Mouse (Mus musculus) neural tube, embryonic 13.5 days (tissue): ENCODE data around the gene Gls. TPM values are rescaled to one million over a fixed set of nuclear protein-coding genes. Genes with fewer than 3 reads are reported as not detected.

Source experiments
- ATAC-seq: fragments of 200-750 bp; cut with Nextera tagmentation; 2 replicates; pipeline ENCODE4 v1.8.0; 2017; ENCODE audit warnings: low read depth, mild to moderate bottlenecking, moderate TSS enrichment, moderate library complexity
- H3K27ac ChIP-seq: fragments of 300-500 bp; sonication (generic); replicated peaks from 2 replicates; pipeline ENCODE4 v1.5.1; 2015; ENCODE audit warnings: moderate library complexity, mild to moderate bottlenecking, inconsistent platforms
- H3K27me3 ChIP-seq: fragments of 300-500 bp; sonication (generic); 2 replicates; pipeline ENCODE4 v1.6.1; 2015; ENCODE audit warnings: mild to moderate bottlenecking, inconsistent platforms
- H3K36me3 ChIP-seq: fragments of 300-500 bp; sonication (generic); 2 replicates; pipeline ENCODE4 v1.6.1; 2015; ENCODE audit warnings: mild to moderate bottlenecking, inconsistent platforms
- H3K4me1 ChIP-seq: fragments of 300-500 bp; sonication (generic); replicated peaks from 2 replicates; pipeline ENCODE4 v1.6.1; 2015; ENCODE audit warnings: inconsistent platforms
- H3K4me2 ChIP-seq: fragments of 300-500 bp; sonication (generic); 2 replicates; pipeline ENCODE4 v1.6.1; 2015; ENCODE audit warnings: inconsistent platforms, mild to moderate bottlenecking, moderate library complexity
- H3K4me3 ChIP-seq: fragments of 300-500 bp; sonication (generic); 2 replicates; pipeline ENCODE4 v1.5.1; 2015; ENCODE audit warnings: mild to moderate bottlenecking, inconsistent platforms
- H3K9ac ChIP-seq: fragments of 300-500 bp; sonication (generic); 2 replicates; pipeline ENCODE4 v1.6.1; 2015; ENCODE audit warnings: moderate library complexity, mild to moderate bottlenecking, inconsistent platforms
- H3K9me3 ChIP-seq: fragments of 300-500 bp; sonication (generic); 2 replicates; pipeline ENCODE4 v1.6.1; 2016; ENCODE audit warnings: inconsistent platforms
- WGBS: fragments of 180-500 bp; shearing (Covaris S2); methylation state at CpG from one replicate; pipeline ENCODE4 v1.1.7; 2015; 5-methylcytosine and 5-hydroxymethylcytosine counted together
- polyA plus RNA-seq: library from polyadenylated mRNA; unstranded; fragments of >200 nt; fragmentation: Nextera tagmentation; extraction: Ambion mirVana; gene quantifications from 2 replicates; pipeline ENCODE4 v1.2.1, GENCODE M21; 2015

Gene Gls
- polyA plus RNA-seq, 1 experiment from 2014 or later, result 32.6 TPM

GRCm38 (mm10) chr1:52149934-52150346, 83.1 kb downstream of the Gls start:
- no peak overlapping the region for H3K4me2 ChIP-seq
- H3K4me1 ChIP-seq, result peaks cover 24% of the 10 kb centered on the region
- H3K27ac ChIP-seq, result 0 out of 2 replicates have a peak overlapping the region, but pooled peaks have one; percentile 3
- no peak overlapping the region for H3K4me3 ChIP-seq
- ATAC-seq, result no peak
- WGBS, result 50% methylated on average over 9 of the region's 9 CpGs
- no peaks in the 10 kb centered on the region for H3K27me3 ChIP-seq
- H3K36me3 ChIP-seq, result peaks cover 13% of the 10 kb centered on the region; the same call in 1 of the 2 replicates
- no peak overlapping the region for H3K9ac ChIP-seq
- no peaks in the 10 kb centered on the region for H3K9me3 ChIP-seq

- Histone ChIP-seq H3K36me3 (peaks cover 13% of the 10 kb centered on the region; the same call in 1 of the 2 replicates), H3K9ac (no peak overlapping the region), H3K4me1 (peaks cover 24% of the 10 kb centered on the region), H3K9me3 (no peaks in the 10 kb centered on the region), H3K4me2 (no peak overlapping the region), H3K4me3 (no peak overlapping the region), H3K27ac (no peak overlapping the region), H3K27me3 (no peaks in the 10 kb centered on the region)
- ATAC-seq, result no peak
- 62% methylated on average over 7 of the region's 7 CpGs for WGBS
Observed at GRCm38 (mm10) chr1:52148696-52149095, 84.3 kb downstream of the Gls start.

GRCm38 (mm10) chr1:52148178-52148577, 84.9 kb downstream of the Gls start:
- H3K27ac ChIP-seq, result no peak overlapping the region
- ATAC-seq, result no peak
- H3K9ac ChIP-seq, result no peak overlapping the region
- H3K4me3 ChIP-seq, result no peak overlapping the region
- whole genome bisulfite sequencing, result 62% methylated on average over 7 of the region's 7 CpGs
- H3K36me3 ChIP-seq, result peaks cover 13% of the 10 kb centered on the region; the same call in 1 of the 2 replicates
- peaks cover 24% of the 10 kb centered on the region for H3K4me1 ChIP-seq
- no peaks in the 10 kb centered on the region for H3K9me3 ChIP-seq
- H3K4me2 ChIP-seq, result no peak overlapping the region
- no peaks in the 10 kb centered on the region for H3K27me3 ChIP-seq

GRCm38 (mm10) chr1:52147431-52147830, 85.6 kb downstream of the Gls start:
- WGBS, result 84% methylated on average over 2 of the region's 2 CpGs
- no peaks in the 10 kb centered on the region for H3K27me3 ChIP-seq

GRCm38 (mm10) chr1:52146214-52146970, 86.6 kb downstream of the Gls start:
- Histone ChIP-seq H3K9ac (no peak overlapping the region), H3K36me3 (peaks cover 5% of the 10 kb centered on the region; the same call in 1 of the 2 replicates), H3K4me3 (no peak overlapping the region), H3K4me1 (peaks cover 22% of the 10 kb centered on the region), H3K9me3 (no peaks in the 10 kb centered on the region), H3K27ac (no peak overlapping the region), H3K4me2 (no peak overlapping the region), H3K27me3 (no peaks in the 10 kb centered on the region)
- ATAC-seq, result peak; percentile 74
- WGBS, result 56% methylated on average over 12 of the region's 12 CpGs

More at GRCm38 (mm10) chr1:52147431-52147830, 85.6 kb downstream of the Gls start:
- Histone ChIP-seq H3K4me1 (peaks cover 24% of the 10 kb centered on the region), H3K4me3 (no peak overlapping the region), H3K36me3 (peaks cover 13% of the 10 kb centered on the region; the same call in 1 of the 2 replicates), H3K27ac (no peak overlapping the region), H3K9me3 (no peaks in the 10 kb centered on the region), H3K9ac (no peak overlapping the region), H3K4me2 (no peak overlapping the region)
- ATAC-seq, result no peak

GRCm38 (mm10) chr1:52144907-52145306, 88.1 kb downstream of the Gls start:
- Histone ChIP-seq H3K27ac (no peak overlapping the region), H3K9me3 (no peaks in the 10 kb centered on the region), H3K27me3 (no peaks in the 10 kb centered on the region), H3K36me3 (0 out of 2 replicates have a peak, but pooled peaks cover 4% of the 10 kb centered on the region), H3K4me1 (peaks cover 12% of the 10 kb centered on the region), H3K4me3 (no peak overlapping the region), H3K4me2 (no peak overlapping the region), H3K9ac (no peak overlapping the region)
- 87% methylated on average over 10 of the region's 10 CpGs for WGBS
- ATAC-seq, result no peak

- H3K36me3 ChIP-seq, result 0 out of 2 replicates have a peak, but pooled peaks cover 4% of the 10 kb centered on the region
- H3K4me2 ChIP-seq, result no peak overlapping the region
- WGBS, result 92% methylated on average over 7 of the region's 7 CpGs
- no peak overlapping the region for H3K9ac ChIP-seq
- H3K4me3 ChIP-seq, result no peak overlapping the region
- H3K27me3 ChIP-seq, result no peaks in the 10 kb centered on the region
- ATAC-seq, result no peak
- no peak overlapping the region for H3K27ac ChIP-seq
- H3K4me1 ChIP-seq, result peaks cover 9% of the 10 kb centered on the region; the same call in 1 of the 2 replicates
- H3K9me3 ChIP-seq, result no peaks in the 10 kb centered on the region
Observed at GRCm38 (mm10) chr1:52143596-52144156, 89.4 kb downstream of the Gls start.

GRCm38 (mm10) chr1:52143191-52143590, 89.8 kb downstream of the Gls start:
- no peak overlapping the region for H3K4me3 ChIP-seq
- 86% methylated on average over 4 of the region's 4 CpGs for WGBS
- no peaks in the 10 kb centered on the region for H3K27me3 ChIP-seq
- no peaks in the 10 kb centered on the region for H3K9me3 ChIP-seq
- H3K4me2 ChIP-seq, result no peak overlapping the region
- ATAC-seq, result no peak
- H3K27ac ChIP-seq, result no peak overlapping the region
- H3K36me3 ChIP-seq, result 0 out of 2 replicates have a peak, but pooled peaks cover 4% of the 10 kb centered on the region
- H3K4me1 ChIP-seq, result peaks cover 8% of the 10 kb centered on the region; the same call in 1 of the 2 replicates
- H3K9ac ChIP-seq, result no peak overlapping the region

- H3K9ac ChIP-seq, result no peak overlapping the region
- H3K27ac ChIP-seq, result no peak overlapping the region
- 82% methylated on average over 4 of the region's 4 CpGs for WGBS
- H3K36me3 ChIP-seq, result 0 out of 2 replicates have a peak, but pooled peaks cover 4% of the 10 kb centered on the region
- no peak overlapping the region for H3K4me2 ChIP-seq
- no peak for ATAC-seq
- no peaks in the 10 kb centered on the region for H3K27me3 ChIP-seq
- no peaks in the 10 kb centered on the region; the same call in 1 of the 2 replicates for H3K4me1 ChIP-seq
- H3K9me3 ChIP-seq, result no peaks in the 10 kb centered on the region
- H3K4me3 ChIP-seq, result no peak overlapping the region
Observed at GRCm38 (mm10) chr1:52142117-52142516, 90.9 kb downstream of the Gls start.

GRCm38 (mm10) chr1:52141482-52141881, 91.5 kb downstream of the Gls start:
- no peak overlapping the region for H3K4me3 ChIP-seq
- WGBS, result 78% methylated on average over 3 of the region's 3 CpGs
- H3K4me2 ChIP-seq, result no peak overlapping the region
- ATAC-seq, result no peak
- no peak overlapping the region for H3K27ac ChIP-seq
- H3K9ac ChIP-seq, result no peak overlapping the region
- 0 out of 2 replicates have a peak, but pooled peaks cover 4% of the 10 kb centered on the region for H3K36me3 ChIP-seq
- no peaks in the 10 kb centered on the region for H3K9me3 ChIP-seq
- no peaks in the 10 kb centered on the region; the same call in 1 of the 2 replicates for H3K4me1 ChIP-seq
- H3K27me3 ChIP-seq, result no peaks in the 10 kb centered on the region

- H3K36me3 ChIP-seq, result 0 out of 2 replicates have a peak, but pooled peaks cover 4% of the 10 kb centered on the region
- H3K4me1 ChIP-seq, result no peaks in the 10 kb centered on the region; the same call in 1 of the 2 replicates
- H3K9ac ChIP-seq, result no peak overlapping the region
- H3K27ac ChIP-seq, result no peak overlapping the region
- no peak overlapping the region for H3K4me2 ChIP-seq
- WGBS, result 80% methylated on average over 9 of the region's 9 CpGs
- H3K27me3 ChIP-seq, result no peaks in the 10 kb centered on the region
- H3K4me3 ChIP-seq, result no peak overlapping the region
- ATAC-seq, result no peak
- H3K9me3 ChIP-seq, result no peaks in the 10 kb centered on the region
Observed at GRCm38 (mm10) chr1:52140534-52140933, 92.5 kb downstream of the Gls start.

- 54% methylated on average over 16 of the region's 16 CpGs for WGBS
- Histone ChIP-seq H3K27me3 (no peaks in the 10 kb centered on the region), H3K4me1 (no peaks in the 10 kb centered on the region; the same call in 1 of the 2 replicates), H3K9me3 (no peaks in the 10 kb centered on the region), H3K36me3 (0 out of 2 replicates have a peak, but pooled peaks cover 2% of the 10 kb centered on the region), H3K27ac (no peak overlapping the region), H3K4me2 (no peak overlapping the region), H3K9ac (no peak overlapping the region), H3K4me3 (no peak overlapping the region)
- peak; percentile 29; the same call in 1 of the 2 replicates for ATAC-seq
Observed at GRCm38 (mm10) chr1:52137292-52137691, 95.7 kb downstream of the Gls start.
